Mouse (Mus musculus) spleen, postnatal 36 days (tissue): ENCODE measurements at regions not wholly inside any gene's neighbourhood (a gene's known extent, or its start where the extent isn't known, plus 50 kb on each side); places are given as distances from the start of the nearest gene placed in this dataset.

Experiments
- DNase-seq, 2 experiments: peaks; one replicate each; pipeline ENCODE4 v3.0.0; 2022; ENCODE audit warnings: low spot score in 2 of 2, mixed read lengths in 1 of 2

DNA sequence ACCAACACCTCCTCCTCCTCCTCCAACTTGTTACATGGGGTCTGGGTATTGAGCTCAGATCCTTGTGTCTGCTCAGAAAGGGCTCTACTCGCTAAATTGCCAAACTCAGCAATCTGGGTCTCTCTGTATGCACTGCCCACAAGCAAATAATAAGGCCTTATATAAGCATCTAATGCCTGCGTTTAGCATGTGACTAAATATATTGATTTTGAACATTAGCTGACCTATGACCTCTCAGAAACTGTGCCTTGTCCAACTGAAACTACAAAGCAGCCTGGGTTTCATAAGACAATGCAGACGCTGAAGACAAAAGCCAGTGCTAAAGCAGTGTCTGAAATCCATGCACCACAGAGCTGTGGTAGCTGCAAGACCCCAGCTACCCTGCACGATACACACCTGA lies 206.3 kb upstream of the Mkln1 start:
- no peak for DNase-seq

DNA sequence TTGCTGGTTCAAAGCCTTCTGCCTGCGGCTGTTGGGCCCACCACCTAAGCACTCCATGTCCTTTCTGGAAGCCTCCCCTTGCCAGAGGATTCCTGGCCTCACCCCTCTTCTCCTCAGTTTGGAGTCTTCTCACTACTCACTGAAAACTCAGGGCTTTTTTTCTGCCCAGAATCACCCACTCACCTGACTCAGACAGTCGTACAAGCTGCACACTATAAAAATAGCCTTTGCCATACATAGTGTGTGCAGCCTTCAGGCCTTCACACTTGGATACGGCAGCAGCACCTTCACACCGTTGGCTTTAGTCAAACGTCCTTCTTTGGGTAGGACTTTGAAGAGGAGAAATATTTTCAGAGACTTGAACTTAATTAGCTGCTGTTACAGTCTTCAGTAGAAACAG lies 205.3 kb upstream of the Mkln1 start:
- no peak for DNase-seq

DNA sequence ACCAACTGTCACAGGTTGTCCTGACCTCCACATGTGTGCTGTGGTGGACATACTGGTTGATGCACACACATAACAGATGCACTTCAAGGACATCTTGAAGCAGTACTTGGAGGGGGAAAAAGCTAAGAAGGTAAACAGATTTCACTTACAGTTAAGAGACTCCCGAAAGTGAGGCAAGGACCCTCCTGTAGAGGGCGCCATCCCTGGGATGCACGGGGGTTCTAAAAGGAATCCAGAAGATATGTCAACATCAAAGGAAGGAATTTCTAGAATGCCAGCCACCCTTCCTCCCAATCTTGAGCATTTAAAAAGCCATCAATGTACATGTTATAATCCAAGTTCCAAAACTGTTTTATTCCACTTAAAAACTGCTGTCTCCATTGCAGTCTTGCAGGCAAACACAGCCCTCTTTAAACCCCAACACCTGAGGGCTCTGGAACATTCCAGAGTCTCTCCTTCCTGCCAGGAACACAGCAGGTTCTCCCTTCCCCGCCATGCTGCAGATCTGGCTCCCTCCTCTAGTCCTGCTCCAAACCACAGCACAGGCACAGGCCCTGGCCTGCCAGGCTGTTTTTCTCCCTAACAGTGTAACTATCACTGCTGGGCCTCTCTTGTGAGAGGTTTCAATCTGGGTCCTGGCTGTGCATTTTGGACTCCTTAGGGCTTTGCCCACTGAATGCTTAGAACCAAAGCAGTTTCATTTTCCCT lies 200.8 kb upstream of the Mkln1 start:
- DNase-seq, result no peak

DNA sequence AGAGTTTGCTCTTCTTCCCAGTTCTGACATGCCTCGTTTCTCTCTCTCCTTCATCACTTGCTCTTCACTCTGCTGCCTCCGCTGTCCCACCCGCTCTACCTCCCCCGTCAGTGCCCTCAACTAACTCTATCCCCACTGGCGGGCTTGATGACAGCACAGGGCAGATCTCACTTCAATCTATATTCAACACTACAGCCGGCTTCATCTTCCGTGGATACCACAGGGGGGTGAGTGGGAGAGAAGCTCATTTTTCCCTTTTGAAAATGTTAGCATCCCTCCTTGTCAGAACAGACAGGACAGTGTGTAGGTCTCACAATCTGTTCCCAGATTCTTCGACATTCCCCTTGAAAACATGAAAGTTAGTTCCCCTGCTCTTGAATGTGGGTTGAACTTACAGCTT lies 200.2 kb upstream of the Mkln1 start:
- DNase-seq, result no peak

DNA sequence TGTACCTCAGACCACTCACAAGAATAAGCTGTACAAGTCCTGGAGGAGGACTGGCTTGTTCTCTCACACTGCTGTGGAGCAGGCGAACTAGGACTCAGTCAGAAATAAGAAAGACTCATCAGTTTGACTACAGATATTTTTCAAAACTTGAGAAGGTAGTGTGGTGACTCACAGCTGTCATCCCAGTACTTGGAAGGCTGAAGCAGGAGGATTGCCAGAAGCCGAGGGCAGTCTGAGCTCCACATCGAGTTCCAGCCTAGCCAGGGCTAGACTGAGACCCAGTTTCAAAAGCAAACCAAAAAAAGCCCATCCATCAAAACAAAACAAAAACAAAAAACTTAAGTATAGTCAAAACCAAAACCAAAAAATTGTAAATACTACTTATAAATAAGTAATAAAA lies 197.8 kb upstream of the Mkln1 start:
- DNase-seq, result no peak

DNA sequence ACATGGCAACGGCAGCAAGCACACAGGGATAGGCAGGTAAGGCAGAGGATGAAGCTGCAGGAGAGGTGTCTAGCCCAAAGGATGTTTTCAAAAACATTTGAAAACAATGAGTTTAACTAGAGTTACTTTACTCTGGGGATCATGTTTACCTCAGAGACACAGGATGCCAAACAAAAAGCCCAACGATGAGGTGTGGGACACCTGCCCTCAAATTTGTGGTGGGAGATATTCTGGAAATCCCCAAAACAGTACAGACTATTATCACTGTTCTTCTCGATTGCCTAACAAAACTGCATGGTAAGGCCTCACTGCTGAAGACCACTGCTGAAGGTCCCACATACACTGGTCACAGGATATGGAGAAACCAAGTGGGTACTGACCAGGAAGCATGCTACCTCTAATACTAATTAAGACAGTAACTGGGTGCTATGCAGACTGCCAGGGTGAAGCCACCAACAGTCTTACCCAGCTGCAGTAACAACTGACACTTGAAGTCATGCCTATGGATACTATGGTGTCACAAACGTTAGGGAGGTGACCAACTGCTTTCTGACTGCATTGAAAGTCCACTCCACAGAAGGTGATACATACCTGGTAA lies 197.1 kb upstream of the Mkln1 start:
- no peak for DNase-seq

DNA sequence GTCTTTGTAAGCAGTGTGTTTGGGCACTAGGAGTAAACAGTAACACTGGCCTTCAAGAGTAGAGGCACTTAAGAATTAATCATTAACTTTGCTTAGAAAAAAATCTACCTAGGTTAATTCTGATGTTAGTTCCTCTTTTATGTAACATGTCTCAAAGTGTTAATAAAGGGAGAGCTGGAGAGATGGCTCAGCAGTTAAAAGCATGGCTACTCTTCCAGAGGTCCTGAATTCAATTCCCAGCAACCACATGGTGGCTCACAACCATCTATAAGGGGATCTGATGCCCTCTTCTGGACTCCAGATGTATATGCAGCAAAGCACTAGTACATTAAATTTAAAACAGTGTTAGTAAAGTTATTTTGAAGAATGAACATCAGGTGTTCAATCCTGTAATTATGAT lies 195.9 kb upstream of the Mkln1 start:
- DNase-seq, result no peak

DNA sequence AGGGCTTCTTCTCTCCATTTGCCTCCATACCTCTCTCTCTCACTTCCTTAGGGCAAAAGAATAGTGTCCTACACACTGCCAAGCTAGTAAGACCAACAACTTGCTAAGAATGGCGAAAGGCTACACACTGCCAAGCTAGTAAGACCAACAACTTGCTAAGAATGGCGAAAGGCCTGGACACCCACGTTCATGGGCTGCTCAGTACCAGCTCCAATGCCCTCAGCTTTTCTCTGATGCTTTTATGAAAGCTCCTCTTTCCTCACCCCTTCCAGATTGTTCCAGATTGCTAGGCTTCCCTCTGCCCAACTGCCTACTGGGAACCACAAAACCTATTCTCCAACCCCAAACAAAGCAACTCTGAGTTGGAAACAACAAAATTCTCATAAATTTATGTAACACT lies 194.1 kb upstream of the Mkln1 start:
- no peak for DNase-seq

DNA sequence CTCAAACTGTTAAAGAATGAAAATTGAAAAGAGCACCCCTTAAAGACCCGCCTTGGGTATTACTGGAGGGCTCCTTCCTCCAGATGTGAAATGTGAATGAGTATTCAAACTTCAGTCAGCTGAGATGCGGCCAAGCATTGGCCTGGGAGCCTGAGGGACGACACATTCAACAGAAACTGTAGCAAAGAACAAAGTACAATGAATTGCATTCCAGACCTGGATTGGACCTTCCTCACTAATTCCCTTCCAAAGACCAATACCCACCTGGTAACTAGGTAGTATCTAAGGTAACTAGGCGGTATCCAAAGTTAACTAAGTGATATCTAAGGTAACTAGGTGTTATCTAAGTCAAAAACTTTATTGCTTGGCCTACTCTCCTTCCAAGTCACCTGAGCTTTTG lies 193.7 kb upstream of the Mkln1 start:
- no peak for DNase-seq

DNA sequence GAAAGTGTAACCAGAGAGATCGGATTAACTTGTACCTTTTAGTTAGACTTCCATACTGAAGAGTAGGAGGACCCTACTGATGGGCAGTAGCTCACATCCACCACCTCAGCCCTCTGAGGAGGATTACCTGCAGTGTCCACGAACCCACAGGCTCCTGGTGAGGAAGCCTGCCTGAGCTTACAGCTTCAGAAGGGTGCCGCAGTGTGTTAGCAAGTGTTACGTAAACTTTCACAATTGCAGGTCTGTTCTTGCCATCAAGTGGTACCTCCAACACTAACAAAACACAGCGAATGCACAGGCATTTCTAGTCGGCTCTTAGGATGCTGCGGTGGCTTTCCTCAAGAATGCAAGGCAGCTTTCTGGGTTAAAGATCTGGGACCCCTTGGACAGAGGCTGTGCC lies 192.4 kb upstream of the Mkln1 start:
- DNase-seq, result no peak

DNA sequence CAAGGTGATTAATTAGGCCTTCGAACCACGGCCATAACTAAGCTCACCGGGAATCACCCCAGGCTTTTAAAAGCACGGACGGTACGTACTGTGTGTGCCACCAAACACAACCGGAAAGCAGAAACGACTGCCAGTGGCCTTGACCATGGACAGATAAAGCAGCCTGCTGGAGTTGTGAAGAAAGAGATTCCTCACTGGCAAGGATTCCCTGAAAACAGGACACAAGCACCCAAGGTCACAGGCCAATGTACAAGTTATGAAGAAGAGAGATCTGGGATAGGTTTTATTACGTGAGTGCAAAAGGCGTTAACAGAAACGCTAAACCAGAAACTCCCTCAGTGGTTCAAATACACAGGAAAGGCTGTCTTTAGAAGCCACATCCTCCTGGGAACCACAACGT lies 191.3 kb upstream of the Mkln1 start:
- no peak for DNase-seq

DNA sequence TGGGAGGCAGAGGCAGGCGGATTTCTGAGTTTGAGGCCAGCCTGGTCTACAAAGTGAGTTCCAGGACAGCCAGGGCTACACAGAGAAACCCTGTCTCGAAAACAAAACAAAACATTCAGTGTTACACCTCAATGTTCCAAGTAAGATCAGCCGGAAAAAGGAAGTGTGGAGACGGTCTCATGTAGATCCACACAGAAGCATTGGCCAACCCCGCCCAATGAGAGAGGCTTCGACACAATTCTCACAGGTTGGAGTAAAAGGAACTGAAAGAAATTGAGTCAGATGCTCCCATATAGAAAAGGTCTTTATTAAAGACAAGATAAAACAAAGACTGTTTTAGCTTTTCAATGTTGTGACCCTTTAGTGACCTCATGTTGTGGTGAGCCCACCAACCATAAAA lies 190.3 kb upstream of the Mkln1 start:
- DNase-seq, result no peak

DNA sequence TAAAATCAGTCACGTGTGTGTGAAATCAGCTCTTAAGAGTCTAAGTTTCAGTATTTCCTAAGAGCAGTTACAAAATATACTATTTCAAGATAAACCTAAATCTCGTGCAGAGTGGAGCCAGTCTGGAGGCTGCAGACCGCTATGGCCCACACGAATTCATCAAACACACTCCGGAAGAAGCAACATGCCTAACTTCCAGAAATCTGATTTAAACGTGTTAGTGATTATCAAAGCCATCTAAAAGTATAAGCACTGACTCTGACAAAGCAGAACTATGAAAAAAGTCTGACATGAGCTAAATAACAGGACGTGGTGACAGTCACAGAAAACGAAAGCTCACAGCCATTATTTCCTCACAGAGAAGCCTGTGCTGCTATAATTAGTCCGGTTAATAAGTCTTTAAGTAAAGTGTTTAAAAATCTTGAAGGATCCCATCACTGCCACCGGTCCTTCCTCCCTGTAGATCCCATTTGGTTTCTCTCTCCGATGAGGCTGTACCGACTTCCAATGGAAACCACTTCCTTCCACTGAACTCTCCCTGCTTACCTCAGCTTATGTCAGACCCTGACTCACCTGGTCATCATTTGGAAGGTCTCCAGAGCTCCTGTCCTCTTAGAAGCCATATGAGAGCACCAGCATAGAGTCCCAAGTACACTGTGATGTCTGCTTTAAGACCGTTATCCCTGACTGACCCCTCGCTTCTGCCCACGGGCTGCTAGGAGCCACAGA lies 189.0 kb upstream of the Mkln1 start:
- DNase-seq, result no peak

DNA sequence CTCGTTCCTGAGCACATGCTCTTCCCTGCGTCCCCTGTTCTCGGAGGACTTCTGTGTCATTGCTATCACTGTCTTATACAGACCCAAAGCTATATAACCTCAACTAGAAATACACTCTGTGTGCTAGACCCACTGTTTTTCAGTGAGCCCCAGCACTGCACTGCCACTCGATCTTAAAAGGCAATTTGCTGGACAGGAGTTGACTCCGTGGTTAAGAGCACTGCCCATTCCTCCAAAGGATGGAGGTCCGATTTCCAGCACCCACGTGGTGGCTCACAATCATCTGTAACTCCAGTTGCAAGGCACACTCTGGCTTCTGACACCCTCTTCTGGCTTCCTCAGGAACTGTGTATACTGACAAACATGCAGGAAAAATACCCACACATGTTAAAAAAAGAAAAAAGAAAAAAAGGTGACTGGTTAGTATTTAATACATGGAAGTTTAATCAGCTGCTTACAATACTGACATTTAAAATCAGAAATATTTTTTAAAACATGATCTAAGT lies 188.3 kb upstream of the Mkln1 start:
- no peak for DNase-seq

DNA sequence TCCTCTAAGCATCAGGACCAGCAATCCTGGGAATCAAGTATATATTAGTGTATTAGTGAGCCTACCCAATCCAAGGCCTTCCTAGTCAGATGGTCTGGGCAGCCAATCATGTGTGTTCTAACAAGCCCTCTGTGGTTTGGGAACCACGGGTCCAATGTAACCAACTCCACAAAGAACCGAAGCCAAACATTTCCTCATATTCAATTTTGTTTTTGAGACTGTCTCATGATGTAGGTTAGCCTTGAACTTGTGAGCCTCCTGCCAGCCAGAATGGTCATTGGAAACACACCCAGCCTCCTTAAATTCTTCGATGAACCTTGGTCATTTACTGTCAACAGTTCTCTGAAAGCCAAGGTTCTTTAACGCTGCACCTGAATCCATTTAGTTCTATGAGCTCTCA lies 187.4 kb upstream of the Mkln1 start:
- no peak for DNase-seq

DNA sequence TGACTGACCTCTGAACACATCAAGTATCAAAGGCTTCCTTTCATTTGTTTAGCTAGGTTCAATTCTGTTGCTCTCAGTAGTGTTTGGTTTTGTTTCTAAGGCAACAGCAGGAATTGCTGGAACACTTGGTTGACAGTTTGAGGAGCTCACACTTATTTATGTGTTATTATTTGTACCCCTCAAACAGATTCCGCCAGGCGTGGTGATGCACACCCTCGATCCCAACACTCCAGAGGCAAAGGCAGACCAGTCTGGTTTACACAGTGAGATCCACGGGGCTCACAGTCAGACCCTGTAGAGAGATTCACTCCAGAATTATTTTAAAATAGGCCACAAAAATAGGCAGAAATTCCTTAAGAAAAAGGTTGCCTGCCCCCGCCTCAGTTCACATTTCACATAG lies 186.9 kb upstream of the Mkln1 start:
- no peak for DNase-seq

DNA sequence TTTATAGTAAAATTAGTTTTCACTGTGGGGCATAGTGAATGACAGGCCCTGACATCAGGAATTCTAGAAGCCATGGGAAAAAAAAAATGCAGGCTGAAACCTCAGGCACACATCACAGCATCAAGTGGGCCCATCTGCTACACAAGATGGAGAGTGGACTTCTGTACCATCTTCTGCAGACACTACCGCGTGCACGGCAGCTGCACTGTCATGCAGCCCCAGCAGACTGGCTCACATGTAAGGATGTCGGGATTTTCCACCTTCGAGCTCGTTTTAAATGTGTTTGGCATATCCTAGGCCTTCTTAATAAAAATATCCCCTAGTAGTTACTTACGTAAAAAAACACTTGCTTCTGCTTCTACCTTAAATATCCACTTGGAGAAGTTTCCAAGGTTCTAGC lies 186.5 kb upstream of the Mkln1 start:
- DNase-seq, result no peak

DNA sequence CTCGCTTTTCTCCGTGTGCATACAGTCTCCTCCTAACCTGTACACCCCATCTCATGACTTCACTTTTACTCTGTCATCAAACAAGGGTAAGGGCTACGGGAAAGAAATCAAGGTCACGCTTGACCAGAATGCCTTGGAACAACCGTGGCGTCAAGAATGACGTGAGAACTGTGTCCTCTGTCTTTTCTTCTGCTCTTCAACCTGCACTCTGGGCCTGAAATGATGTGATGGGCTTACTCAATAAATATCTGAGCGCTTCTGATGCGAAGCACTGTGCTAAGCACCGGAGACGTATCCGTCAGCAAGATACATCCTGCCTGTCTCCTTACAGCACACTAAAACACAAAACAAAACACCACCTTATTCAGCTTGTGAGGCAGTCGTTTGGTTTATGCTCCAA lies 185.8 kb upstream of the Mkln1 start:
- no peak for DNase-seq

DNA sequence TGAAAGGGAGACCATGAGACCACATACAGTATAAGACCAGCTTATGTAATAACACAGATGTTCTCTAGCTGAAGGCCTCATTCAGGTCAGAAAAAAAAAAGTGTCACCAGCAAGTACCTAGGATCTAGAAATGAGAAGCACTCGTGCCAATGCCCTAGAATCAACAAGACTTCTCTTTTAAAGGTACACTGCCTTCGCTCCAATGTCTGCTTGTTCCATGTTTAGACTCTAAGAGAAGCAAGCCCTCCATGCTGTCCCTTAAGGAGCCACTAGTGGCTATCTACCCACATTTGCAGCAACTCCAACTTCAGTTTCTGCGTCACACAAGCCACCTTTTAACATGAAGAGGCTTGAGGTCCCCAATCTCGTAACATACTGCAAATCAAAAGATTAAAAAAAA lies 185.4 kb upstream of the Mkln1 start:
- DNase-seq, result no peak

DNA sequence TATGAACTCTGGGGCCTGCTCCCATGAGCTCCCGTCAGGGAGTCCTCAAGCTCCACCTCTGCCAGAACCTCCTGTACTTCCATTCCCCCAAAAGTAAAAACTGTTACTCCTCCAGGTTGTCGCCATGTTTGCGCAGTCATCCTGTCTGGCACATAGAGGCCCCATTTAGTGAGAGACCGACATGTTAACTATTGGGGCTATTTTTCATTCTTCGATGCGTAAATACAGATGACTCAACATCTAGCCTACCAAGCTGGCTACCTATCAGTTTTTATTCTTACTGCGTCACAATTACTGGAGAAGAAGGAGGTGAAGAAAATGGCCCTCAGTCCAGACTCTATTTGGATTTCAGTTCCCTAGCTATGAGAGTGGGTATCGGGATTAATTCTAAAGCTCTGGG lies 182.9 kb upstream of the Mkln1 start:
- DNase-seq, result no peak

DNA sequence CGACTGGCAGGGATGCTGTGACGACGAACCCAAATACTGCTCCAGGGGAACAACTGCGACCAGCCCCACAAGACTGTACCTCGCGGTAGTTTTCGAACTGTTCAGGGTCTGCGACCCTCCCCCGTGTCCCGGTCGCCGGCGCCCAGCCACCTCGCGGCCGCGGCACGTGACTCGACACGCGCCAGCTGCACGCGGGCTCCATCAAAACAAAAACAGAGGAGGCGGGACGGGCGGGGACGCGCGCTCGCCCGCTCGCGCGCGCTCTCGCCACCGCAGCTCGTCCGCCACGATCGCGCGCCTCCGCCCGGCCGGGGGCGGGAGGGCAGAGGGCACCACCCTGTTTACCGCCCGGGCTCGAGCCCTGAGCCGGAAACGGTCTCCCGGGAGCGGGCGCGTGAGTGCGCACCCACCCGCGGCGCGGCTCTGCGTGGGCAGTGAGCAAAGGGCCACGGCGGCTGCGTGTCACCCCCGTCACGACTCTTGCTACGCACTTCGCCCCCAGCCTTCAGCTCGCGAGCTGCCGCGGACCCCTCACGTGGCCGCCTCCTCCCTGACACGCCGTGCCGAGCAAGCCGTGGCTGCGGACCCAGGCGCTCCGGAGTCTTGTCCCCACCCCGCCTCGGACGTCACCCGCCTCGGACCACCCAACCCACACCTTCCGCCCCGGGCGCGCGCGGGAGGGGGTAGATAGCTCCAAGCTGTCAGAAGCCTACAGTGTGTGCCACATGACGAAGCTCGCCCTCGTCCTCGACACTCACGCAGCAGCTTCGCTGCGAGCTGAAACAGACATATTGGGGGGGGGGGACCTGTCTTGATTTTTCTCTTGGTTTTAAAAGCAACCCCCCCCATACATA lies 182.1 kb upstream of the Mkln1 start:
- DNase-seq, result peak; percentile 93

DNA sequence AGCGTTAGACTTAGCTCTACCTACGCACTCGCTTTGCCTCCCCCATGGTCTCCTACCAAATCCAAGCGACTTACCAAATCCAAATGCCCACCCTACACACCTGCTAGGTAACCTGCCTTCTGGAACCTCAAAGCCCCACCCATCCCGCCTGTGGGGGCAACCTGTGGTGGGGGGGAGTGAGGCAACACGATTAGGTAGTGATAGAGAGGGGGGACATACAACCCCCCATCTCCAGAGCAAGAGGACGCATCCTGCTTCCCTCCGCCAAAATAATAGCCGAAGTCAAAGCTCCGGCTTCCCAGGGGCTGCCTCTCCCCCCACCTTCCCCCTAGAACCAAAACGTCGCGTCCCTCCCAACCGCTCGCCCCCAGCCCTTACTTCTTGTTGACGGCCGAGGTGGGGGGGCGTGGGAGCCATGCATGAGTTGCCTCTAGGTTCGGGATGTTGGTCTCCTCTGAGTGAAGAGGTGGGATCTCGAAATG lies 181.4 kb upstream of the Mkln1 start:
- peak in 1 of 2 experiments; percentile 34 for DNase-seq
